Mouse (Mus musculus) gastrocnemius, adult 18-20 months (tissue): ENCODE data around the gene Fgfr2. TPM values are rescaled to one million over a fixed set of nuclear protein-coding genes. Genes with fewer than 3 reads are reported as not detected.

Source experiments
- DNase-seq: peaks from one replicate; pipeline ENCODE4 v3.0.0; 2021; ENCODE audit warnings: low spot score
- total RNA-seq, 2 experiments: library from RNA; stranded (reverse); gene quantifications; 2 replicates each; pipeline ENCODE4 v1.2.3; 2021

Gene Fgfr2
- total RNA-seq, 2 experiments from 2014 or later, result 0.43 to 0.88 TPM

DNA sequence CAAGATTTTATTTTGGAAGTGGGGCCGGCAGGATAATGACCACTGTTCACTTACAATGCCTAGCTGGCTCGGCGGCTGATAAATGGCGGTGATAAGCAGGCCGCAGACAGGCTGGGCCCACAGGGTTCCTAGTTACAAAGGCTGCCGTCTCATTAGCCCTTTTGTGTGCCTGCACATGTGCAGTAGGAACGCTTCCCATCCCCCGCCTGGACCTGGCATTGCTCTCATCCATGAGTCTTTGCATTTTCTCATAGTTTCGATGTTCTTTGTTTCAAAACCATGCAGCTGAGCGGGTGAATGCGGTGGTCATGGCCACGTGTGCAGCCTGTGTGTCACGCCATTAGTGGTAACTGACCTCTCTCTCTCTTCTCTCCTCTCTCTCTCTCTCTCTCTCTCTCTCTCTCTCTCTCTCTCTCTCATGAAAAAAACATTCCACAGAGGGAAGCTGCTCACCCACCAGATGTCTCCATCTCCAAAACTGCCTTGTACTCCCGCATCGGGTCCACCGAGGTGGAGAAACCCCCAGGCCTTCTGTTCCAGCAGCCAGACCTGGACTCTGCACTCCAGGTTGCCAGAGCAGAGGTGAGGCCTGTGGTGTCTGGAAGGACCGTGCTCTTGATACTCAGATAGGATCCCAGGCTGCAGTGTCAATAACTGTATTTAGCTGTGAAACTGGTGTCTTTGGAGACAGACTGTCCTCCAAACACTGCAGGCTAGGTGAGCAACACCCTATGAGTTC, 2372.2 kb downstream of the Fgfr2 start:
- DNase-seq, result no peak

GRCm38 (mm10) chr7:130749165-130749564, 2374.0 kb downstream of the Fgfr2 start:
- DNase-seq, result no peak

DNA sequence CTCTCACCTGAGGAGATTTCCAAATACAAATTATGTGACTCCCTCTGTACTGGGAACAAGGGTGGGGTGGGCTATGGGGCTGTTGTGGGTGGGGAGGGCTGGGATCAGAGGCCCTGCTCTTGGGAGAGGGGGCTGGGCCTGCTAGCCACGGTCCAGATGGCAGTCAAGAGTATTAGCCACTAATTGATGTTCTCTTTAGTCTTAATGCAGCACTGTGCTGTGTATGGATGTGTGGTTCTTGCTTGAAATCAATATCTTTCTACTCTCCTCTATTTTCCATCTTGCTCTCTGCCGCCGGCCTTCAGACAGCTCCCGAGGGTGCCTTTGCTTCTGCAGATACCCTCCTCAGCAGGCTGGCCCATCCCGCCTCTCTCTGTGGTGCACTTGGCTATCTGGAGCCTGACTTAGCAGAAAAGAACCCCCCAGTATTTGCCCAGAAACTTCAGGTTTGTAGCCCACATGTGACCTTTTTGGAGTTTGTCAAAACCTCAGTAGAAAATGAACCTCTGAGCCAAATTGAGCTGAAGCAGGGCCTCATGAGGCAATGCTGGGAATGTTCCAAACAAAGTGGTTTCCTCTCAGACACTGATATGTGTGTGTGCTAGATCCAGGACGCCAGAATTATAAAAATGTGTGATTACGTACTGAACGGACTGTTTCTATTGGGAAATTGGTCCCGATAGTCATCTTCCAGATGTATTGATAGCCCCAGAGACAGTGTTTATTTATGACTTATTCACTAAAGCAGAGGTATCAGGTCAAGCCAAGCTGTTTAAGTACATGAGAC, 2379.7 kb downstream of the Fgfr2 start:
- no peak for DNase-seq

GRCm38 (mm10) chr7:130741099-130741498, 2382.1 kb downstream of the Fgfr2 start:
- DNase-seq, result no peak

- DNase-seq, result no peak
Observed at GRCm38 (mm10) chr7:130734195-130734787, 2388.9 kb downstream of the Fgfr2 start.

GRCm38 (mm10) chr7:130733423-130733822, 2389.7 kb downstream of the Fgfr2 start:
- no peak for DNase-seq

DNA sequence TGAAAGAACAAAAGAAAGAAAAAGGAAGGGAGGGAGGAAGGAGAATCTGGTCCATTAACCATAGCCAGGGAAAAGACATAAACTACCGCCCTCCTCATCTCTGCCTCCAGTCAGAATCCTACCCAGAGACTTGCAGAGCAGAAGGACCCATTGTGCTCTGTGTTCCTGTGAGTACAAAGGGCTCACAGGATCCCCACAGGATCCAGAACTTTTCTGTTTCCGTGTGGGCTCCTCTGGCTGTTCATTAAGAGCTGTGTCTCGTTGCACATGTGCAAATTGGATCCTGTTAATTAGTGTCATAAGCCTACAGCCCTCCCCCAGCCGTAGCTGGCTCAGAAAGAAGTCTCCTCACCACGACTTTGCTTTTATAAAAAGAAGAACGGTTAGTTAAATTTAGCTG, 2390.2 kb downstream of the Fgfr2 start:
- DNase-seq, result no peak

- no peak for DNase-seq
Observed at GRCm38 (mm10) chr7:130731792-130732191, 2391.4 kb downstream of the Fgfr2 start.

GRCm38 (mm10) chr7:130727560-130727959, 2395.6 kb downstream of the Fgfr2 start:
- no peak for DNase-seq

DNA sequence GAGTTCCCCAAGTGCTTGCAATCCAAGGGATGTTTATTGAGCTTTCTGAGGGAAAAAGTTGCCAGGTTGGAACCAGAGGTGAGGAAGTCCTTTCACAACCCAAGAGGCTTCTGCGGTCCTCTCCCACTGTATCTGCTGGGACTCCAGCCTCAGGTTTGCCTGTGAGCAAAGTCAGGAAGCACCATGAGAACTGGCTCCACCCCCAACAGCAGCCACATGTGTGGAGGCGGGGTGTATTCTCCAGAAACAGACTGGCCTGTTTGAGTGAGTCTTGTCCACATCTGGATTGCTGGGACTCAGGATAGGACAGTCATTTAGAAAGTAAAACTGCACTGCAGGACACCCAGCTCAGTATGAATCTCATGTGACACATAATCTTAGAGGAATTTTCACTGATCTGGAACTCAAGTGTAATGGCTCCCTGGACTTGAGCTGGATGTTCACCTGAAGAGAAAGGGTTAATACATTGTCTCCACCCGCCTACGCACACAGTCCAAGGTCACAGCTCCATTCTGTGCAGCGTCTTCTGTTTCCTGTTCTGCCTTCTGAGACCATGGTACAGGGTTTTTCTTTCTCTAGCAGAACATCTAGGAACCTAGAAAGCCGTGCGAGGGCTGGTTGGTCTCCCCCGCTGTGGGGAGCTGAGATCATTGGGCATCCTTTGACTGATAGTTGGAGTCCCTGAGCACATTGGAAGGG, 2396.3 kb downstream of the Fgfr2 start:
- DNase-seq, result no peak

- DNase-seq, result no peak
Observed at GRCm38 (mm10) chr7:130726185-130726584, 2397.0 kb downstream of the Fgfr2 start.

DNA sequence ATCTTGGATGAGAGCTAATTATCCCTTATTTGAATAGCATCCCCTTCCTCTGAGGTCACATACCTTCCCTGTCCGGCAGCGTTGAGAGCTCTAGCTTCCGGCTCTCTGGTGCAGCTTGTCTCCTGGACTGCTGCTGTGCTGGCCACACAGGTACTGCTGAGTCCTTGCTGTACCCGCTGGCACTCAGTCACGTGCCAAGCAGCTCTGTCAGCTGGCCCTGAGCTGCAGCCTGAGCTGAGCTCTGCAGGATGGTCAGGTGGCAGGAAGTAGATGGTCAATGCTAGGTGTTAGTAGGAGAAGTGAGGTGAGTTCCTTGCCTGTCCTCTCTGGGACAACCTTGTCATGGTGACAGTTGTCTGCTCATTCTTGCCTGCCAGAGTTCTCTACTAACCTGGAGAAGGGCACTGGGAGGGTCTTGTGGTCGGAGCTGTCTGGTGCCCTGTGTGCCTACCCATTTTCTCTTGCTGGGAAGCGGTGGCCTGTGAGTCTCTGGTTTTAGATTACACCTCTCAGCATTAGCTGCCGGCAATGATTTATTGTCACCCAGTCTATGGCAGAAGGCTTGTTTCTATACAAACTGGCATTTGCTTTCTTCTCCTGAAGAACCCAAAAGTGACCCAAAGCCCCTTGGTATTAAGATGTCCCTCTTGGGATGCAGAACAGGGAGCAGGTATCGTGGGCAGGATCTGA, 2402.4 kb downstream of the Fgfr2 start:
- no peak for DNase-seq

GRCm38 (mm10) chr7:130719931-130720598, 2403.1 kb downstream of the Fgfr2 start:
- no peak for DNase-seq

DNA sequence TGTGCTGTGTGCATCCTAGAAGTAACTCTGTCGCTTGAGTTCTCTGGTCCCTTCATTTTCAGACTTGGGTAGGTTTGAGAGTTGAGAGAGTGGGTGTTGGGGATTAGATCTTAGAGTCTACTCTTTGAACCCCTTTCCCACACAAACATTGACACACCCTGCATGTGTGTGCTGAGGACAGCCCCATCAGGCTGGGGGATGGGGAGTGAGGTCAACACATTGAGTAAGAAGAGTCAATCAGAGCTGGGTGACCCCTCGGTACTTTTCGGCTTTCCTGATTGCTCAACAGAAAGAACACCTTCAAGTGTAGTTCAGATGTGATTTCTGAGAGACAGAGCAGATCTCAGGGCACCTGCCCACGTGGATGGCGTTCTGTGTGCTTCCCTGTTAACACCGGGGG, 2406.2 kb downstream of the Fgfr2 start:
- no peak for DNase-seq

- no peak for DNase-seq
Observed at GRCm38 (mm10) chr7:130716341-130716740, 2406.8 kb downstream of the Fgfr2 start.

GRCm38 (mm10) chr7:130715467-130715866, 2407.7 kb downstream of the Fgfr2 start:
- no peak for DNase-seq

DNA sequence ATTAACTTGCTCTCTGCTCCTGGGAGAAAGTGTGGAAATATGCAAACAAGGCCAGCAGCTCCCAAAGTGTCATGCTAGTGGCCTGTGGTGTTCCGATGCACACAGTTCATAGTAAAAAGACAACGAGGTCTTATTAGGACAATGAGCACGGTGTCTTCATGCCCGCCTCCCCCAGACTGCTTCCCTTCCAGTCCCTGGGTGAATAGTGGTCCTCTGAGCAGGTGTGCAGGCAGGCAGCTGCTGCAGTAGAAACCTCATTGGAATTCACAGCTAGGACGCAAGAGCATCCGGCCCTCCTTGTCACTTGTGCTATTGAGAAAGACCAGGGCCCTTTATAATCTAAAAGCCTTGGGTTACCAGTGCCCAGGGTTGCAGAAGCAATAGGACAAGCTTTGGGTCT, 2409.8 kb downstream of the Fgfr2 start:
- no peak for DNase-seq

DNA sequence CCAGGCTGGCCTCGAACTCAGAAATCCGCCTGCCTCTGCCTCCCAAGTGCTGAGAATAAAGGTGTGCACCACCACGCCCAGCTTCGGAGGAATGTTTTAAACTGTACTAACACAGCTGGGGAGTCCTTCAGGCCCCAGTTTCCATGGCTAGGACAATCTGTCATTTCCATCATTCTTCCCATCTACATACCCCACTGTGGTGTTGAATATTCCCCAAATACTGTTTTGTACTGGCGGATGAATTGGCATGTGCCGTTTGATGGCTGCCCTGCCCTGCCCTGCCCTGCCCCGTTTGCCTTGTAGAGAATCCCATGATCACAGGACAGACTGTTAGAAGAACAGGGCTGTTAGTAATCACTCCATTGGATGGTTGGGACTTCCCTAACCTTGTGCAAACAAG, 2411.3 kb downstream of the Fgfr2 start:
- DNase-seq, result no peak

GRCm38 (mm10) chr7:130709372-130710274, 2413.5 kb downstream of the Fgfr2 start:
- DNase-seq, result no peak

DNA sequence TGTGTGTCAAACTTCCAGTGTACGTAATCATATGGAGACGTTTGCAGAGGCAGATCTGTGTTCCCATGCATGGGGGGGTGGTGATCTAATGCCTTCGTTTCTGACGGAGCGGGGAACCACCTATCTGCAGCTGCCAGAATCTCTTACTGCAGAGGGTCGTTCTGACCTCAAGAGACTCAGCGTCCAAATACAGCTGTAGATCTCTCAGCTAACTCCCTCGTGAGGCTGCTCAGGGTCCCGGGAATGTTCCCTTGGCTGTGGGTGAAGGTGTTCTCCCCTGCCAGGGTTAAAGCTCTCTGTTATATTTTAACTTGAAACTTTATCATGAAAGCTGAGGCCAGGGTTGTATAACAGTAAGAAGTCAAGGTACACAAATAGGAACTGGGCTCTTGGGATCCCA, 2414.2 kb downstream of the Fgfr2 start:
- no peak for DNase-seq
